Comparison of ENCODE assay signal across 8 mouse cellular contexts in genomic region chr11:115535401-115536037, GRCm38 (mm10). TPM values are rescaled to one million over a fixed set of nuclear protein-coding genes. Genes with fewer than 3 reads are reported as not detected.
A peak's percentile ranks its signal among the peaks of the same experiment; 100 is the strongest.
DNase-seq lines count a peak whose midpoint lies in the region; ATAC-seq and TF ChIP-seq lines count a peak whose summit lies in the region.

No protein-coding gene starts in this region.

- ATAC-seq in activated CD4-positive, CD25-positive, alpha-beta regulatory T cell, adult 4 months, result peak; percentile 45
- ATAC-seq in hindbrain, postnatal 0 days, result peak; percentile 85
- peak; percentile 35 for ATAC-seq in megakaryocyte-erythroid progenitor cell, adult 5-6 weeks (replicated peaks; ENCODE audit: low FRiP score, low TSS enrichment, poor library complexity, severe bottlenecking)

- TF ChIP-seq CTCF in gastrocnemius, adult 2 months (IDR thresholded peaks at IDR 0.05), result no peak
- TF ChIP-seq CTCF in hindbrain, postnatal 0 days (IDR thresholded peaks at IDR 0.05; ENCODE audit: low read depth), result no peak

- no peaks in the 10 kb centered on the region for H3K27me3 ChIP-seq in hindbrain, postnatal 0 days (ENCODE audit: insufficient read depth, low read length)

- peak overlapping the region; percentile 97 for H3K27ac ChIP-seq in gastrocnemius, adult 2 months
- peak overlapping the region; percentile 100 for H3K27ac ChIP-seq in hindbrain, postnatal 0 days

- DNase-seq in cerebellum, postnatal 36 days, result peak; percentile 51 to 71
- DNase-seq in gastrocnemius, adult 2 months, result peak; percentile 84
- peak; percentile 90 for DNase-seq in hindbrain, postnatal 0 days (ENCODE audit: low spot score)
- DNase-seq in left cerebral cortex, postnatal 36 days (ENCODE audit: low spot score in 2 of 2), result peak; percentile 50 to 68
- DNase-seq in right cerebral cortex, postnatal 14 days, result peak; percentile 65
- DNase-seq in yolk sac, embryonic 10.5 days (ENCODE audit: low spot score), result peak; percentile 75

- H3K9me3 ChIP-seq in hindbrain, postnatal 0 days (ENCODE audit: low read length), result no peaks in the 10 kb centered on the region

- peaks cover 18% of the 10 kb centered on the region for H3K36me3 ChIP-seq in hindbrain, postnatal 0 days (ENCODE audit: insufficient read depth, low read length)

- peak overlapping the region; percentile 77 for H3K4me2 ChIP-seq in hindbrain, postnatal 0 days (ENCODE audit: low read depth, low read length)

- peak overlapping the region; percentile 99 for H3K4me3 ChIP-seq in gastrocnemius, adult 2 months
- peak overlapping the region; percentile 91 for H3K4me3 ChIP-seq in hindbrain, postnatal 0 days (ENCODE audit: low read length)

- peak overlapping the region; percentile 95 for H3K9ac ChIP-seq in hindbrain, postnatal 0 days (replicated peaks; ENCODE audit: low read length)

- 2% methylated on average over 43 of the region's 84 CpGs for WGBS in hindbrain, postnatal 0 days

- intact Hi-C loops in gastrocnemius, adult 2 months (cut with DNase I), result loop anchor here (5.0 kb wide), 2 partner anchors 43 to 77 kb away; partner anchors contain the start of genes Mif4gd and Nt5c
- intact Hi-C loops in left cerebral cortex, postnatal 36 days (cut with DNase I), result loop anchor here (2.0 to 5.0 kb wide), 2 partner anchors 47 to 67 kb away; partner anchors contain the start of genes Gga3 and Mrps7

- H3K4me1 ChIP-seq in hindbrain, postnatal 0 days (ENCODE audit: insufficient read depth, low read length), result peaks cover 14% of the 10 kb centered on the region

RNA-seq across cellular contexts. Expression of gene Sumo2, which starts 0.6 kb away (rescaled TPM):
- polyA plus RNA-seq in activated CD4-positive, CD25-positive, alpha-beta regulatory T cell, adult 4 months (2017; shearing (Covaris generic)), result 100 to 1,000 TPM; 724 to 797 TPM
- total RNA-seq in gastrocnemius, adult 2 months (2021), result 100 to 1,000 TPM; 138 to 164 TPM
- 474 and 477 TPM in 2 replicates for total RNA-seq in hindbrain, postnatal 0 days (2014; rRNA removed)
- 981 and 1,003 TPM in 2 replicates for polyA plus RNA-seq in hindbrain, postnatal 0 days (2015; fragmentation: Nextera tagmentation; extraction: Ambion mirVana)
- 100 to 1,000 TPM; 291 to 294 TPM for total RNA-seq in left cerebral cortex, postnatal 36 days (2021)
- total RNA-seq in megakaryocyte-erythroid progenitor cell, adult 5-6 weeks (2014; fragmentation: Nextera tagmentation), result 541 and 596 TPM in 2 replicates
- 518 and 674 TPM in 2 replicates for total RNA-seq in megakaryocyte-erythroid progenitor cell, adult 5-6 weeks (2017)

RNA-seq across cellular contexts. Expression of gene Jpt1, which starts 21.3 kb away (rescaled TPM):
- 100 to 1,000 TPM; 506 to 510 TPM for polyA plus RNA-seq in activated CD4-positive, CD25-positive, alpha-beta regulatory T cell, adult 4 months (2017; shearing (Covaris generic))
- total RNA-seq in gastrocnemius, adult 2 months (2021), result 10 to 100 TPM; 38.4 to 40.9 TPM
- 640 and 655 TPM in 2 replicates for total RNA-seq in hindbrain, postnatal 0 days (2014; rRNA removed)
- polyA plus RNA-seq in hindbrain, postnatal 0 days (2015; fragmentation: Nextera tagmentation; extraction: Ambion mirVana), result 966 and 1,016 TPM in 2 replicates
- 100 to 1,000 TPM; 143 to 159 TPM for total RNA-seq in left cerebral cortex, postnatal 36 days (2021)
- 167 and 191 TPM in 2 replicates for total RNA-seq in megakaryocyte-erythroid progenitor cell, adult 5-6 weeks (2014; fragmentation: Nextera tagmentation)
- total RNA-seq in megakaryocyte-erythroid progenitor cell, adult 5-6 weeks (2017), result 122 and 142 TPM in 2 replicates

RNA-seq across cellular contexts. Expression of gene Nup85, which starts 28.7 kb away (rescaled TPM):
- polyA plus RNA-seq in activated CD4-positive, CD25-positive, alpha-beta regulatory T cell, adult 4 months (2017; shearing (Covaris generic)), result 10 to 100 TPM; 36.8 to 39.0 TPM
- total RNA-seq in gastrocnemius, adult 2 months (2021), result 10 to 100 TPM; 17.2 to 18.6 TPM
- total RNA-seq in hindbrain, postnatal 0 days (2014; rRNA removed), result 50.2 and 61.9 TPM in 2 replicates
- 80.7 and 81.8 TPM in 2 replicates for polyA plus RNA-seq in hindbrain, postnatal 0 days (2015; fragmentation: Nextera tagmentation; extraction: Ambion mirVana)
- 10 to 100 TPM; 41.6 to 49.9 TPM for total RNA-seq in left cerebral cortex, postnatal 36 days (2021)
- 256 and 306 TPM in 2 replicates for total RNA-seq in megakaryocyte-erythroid progenitor cell, adult 5-6 weeks (2014; fragmentation: Nextera tagmentation)
- 179 and 228 TPM in 2 replicates for total RNA-seq in megakaryocyte-erythroid progenitor cell, adult 5-6 weeks (2017)

RNA-seq across cellular contexts. Expression of gene Nt5c, which starts 43.9 kb away (rescaled TPM):
- 100 to 1,000 TPM; 287 to 293 TPM for polyA plus RNA-seq in activated CD4-positive, CD25-positive, alpha-beta regulatory T cell, adult 4 months (2017; shearing (Covaris generic))
- total RNA-seq in gastrocnemius, adult 2 months (2021), result 1 to 10 TPM; 5.8 to 7.7 TPM
- total RNA-seq in hindbrain, postnatal 0 days (2014; rRNA removed), result 54.3 and 62.2 TPM in 2 replicates
- 129 and 130 TPM in 2 replicates for polyA plus RNA-seq in hindbrain, postnatal 0 days (2015; fragmentation: Nextera tagmentation; extraction: Ambion mirVana)
- 10 to 100 TPM; 61.0 to 69.8 TPM for total RNA-seq in left cerebral cortex, postnatal 36 days (2021)
- total RNA-seq in megakaryocyte-erythroid progenitor cell, adult 5-6 weeks (2014; fragmentation: Nextera tagmentation), result 81.6 and 117 TPM in 2 replicates
- 79.8 and 101 TPM in 2 replicates for total RNA-seq in megakaryocyte-erythroid progenitor cell, adult 5-6 weeks (2017)

Comparison
In these comparisons a context has a peak if more than half of its experiments do, and no peak if none do; other contexts are left out.
1. Peak in every context shown above with its lines: DNase-seq, ATAC-seq, H3K4me3 ChIP-seq and H3K27ac ChIP-seq.
2. ATAC-seq: peak in every context shown above with its lines; median percentile 85 in hindbrain, postnatal 0 days; 45 in activated CD4-positive, CD25-positive, alpha-beta regulatory T cell, adult 4 months; 35 in megakaryocyte-erythroid progenitor cell, adult 5-6 weeks.